Mouse (Mus musculus): ENCODE measurements around the gene Spdye4c.

The Spdye4c gene

DNA sequence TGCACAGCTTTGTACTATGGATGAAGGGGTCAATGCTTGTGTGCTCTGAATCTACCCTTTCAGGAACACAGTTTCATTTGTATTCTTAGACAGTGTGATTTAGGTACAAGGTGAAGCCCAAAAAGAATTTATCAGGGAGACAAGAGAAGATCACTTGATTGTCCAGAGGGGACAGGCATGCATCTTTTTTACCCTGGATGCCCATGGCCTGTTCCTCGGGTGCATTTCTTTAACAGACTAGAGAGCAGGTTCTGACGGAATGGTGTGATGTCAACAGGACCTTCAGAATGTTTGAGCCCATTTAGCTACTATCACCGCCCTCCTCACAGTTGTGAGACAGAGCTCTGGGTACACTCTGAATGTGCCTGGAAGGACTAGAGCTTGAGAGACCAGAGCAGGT lies at the start of gene Spdye4c:
TSS of gene Spdye4c (plus strand) at position 301 of the 400 bp plus-strand sequence.
- no peak for DNase-seq (ENCODE audit: low spot score)

DNA sequence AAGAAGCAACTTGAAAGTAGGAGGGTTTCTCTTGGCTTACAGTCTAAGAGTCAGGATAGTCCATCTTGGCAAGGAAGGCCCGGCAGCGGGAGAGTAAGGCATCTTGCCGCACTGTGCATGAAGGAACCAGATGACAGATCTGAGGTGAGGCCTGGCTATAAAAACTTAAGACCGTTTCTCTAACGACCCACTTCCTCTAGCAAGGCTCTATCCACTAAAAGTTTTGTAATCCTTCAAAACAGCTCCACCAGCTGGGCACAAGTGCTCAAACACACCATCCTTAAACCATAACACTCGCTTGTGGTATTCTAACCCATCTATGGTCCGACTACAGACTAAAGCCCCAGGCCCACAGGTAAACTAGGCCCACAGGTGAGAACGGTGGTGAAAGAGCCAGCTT lies 47.5 kb upstream of the Spdye4c start:
- DNase-seq (ENCODE audit: low spot score), result no peak

DNA sequence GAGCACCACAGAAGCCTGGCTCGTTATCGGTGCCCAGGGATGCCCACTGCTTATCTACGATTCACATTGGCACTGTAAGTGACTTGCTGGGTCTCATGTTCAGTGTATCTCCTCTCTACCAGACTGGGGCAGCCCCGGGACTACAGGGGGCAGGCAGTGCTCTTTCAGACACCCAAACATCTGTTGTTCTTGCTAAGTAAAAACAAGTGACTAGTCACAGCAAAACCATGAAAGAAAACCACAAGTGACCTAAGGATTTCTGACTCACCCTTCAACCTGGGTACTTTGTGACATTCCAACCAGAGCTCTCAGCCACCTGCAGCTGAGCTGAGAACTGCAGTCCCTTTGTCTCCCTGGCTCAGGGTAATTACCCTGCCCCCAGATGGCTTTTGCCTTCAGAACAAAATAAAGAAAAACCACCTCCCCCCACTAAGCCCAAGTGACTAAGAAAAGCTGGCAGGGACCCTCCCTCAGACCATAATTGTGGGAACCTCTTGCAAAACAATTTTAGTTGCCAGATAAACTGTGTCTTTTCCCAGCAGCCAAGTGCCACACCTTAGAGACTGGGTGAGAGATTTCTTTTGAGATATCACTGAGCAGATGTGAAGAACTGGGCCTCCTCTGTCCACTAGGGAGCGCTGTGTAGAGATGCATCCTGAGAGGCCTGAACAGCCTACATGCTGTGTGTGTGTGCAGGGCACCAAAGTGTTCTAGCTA lies 46.4 kb upstream of the Spdye4c start:
- peak; percentile 16 for DNase-seq (ENCODE audit: low spot score)

DNA sequence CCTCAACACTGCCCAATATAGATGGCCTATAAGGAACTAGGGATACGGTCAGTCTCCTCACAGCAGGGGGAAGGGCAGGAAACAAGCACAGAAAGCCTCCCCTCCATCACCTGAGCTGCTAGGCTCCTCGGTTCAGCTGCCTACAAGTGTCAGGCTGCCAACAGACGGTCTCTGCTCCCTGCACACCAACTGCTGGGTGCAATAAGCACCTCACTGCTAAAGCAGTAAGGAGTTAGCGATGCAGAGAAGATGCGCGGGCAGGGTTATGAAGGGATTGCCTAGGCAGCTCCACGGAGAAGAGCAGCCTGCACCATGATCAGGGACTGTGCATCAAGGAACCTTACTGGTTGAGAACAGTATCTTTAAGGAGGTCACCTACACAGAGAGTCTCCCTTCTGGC lies 45.6 kb upstream of the Spdye4c start:
- DNase-seq (ENCODE audit: low spot score), result no peak

DNA sequence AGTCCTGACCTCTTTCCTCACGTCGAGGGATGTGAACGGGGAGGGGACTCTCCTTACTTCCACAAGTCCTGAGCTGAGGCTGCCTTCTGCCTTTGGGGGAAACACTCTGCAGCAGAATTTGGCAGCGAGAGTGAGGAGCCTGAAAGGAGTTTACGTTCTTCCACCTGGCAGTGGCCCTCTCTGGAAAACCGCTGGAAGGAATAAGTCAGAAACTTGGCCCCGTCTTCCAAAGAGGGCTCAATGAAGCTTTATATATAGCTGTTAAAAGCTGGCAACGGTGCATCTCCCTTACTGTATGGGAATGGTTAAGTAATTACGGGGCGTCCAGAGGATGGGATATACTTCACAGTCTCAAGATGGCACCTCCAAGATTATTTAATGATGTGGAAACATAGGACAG lies 43.9 kb upstream of the Spdye4c start:
- DNase-seq (ENCODE audit: low spot score), result no peak

DNA sequence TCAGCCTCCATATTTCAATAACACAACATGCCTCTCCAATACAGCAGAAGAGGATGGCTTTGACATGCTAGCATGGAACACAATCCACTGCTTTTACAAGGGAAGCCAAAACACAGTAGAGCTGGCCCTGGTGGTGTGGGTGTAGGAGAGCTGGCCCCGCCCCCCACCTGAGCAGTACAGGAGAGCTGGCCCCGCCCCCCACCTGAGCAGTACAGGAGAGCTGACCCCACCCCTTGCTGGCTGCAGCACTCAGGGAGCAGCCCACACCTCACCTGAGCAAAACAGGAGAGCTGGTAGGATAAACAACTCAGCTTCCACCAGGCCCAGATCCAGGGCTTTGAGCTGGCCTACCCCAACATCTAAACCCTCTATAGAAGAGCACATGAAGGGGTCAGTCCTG lies 42.7 kb upstream of the Spdye4c start:
- DNase-seq (ENCODE audit: low spot score), result no peak

DNA sequence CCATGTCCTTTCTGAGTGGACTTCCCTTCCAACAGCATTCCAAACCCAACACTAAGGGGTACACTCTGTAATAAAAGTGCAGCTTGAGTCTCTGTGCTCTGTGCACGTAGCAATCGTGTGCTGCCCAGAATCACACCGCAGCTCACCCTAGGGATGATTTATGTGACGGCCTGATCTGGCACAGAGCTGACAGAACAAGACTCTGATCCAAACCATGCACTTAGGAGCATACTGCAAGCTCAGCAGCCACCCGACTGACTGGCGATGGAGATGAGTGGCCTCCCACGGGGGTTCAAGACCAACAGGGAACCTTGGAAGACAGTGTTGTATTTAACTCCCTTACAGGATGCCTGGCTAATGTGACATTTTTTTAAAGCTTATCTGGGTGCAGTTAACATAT lies 41.4 kb upstream of the Spdye4c start:
- no peak for DNase-seq (ENCODE audit: low spot score)

DNA sequence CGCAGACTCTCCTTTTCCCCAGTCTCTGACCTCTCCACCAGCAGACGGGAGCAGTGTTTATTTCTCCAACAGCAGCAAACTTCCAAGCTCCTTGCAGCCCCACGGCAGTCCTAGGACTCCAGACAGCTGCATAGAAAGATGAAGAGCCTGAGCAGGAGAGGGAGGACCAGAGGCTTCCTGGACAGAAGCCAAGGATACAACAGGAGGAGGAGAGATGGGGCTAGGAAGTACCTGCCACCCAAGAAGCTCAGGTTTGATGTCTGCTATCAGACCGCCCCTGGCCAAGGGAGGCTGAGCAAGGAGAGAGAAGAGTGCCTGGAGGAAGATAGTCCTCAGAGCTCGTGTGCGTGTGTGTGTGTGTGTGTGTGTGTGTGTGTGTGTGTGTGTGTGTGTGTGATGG lies 41.0 kb upstream of the Spdye4c start:
- no peak for DNase-seq (ENCODE audit: low spot score)

DNA sequence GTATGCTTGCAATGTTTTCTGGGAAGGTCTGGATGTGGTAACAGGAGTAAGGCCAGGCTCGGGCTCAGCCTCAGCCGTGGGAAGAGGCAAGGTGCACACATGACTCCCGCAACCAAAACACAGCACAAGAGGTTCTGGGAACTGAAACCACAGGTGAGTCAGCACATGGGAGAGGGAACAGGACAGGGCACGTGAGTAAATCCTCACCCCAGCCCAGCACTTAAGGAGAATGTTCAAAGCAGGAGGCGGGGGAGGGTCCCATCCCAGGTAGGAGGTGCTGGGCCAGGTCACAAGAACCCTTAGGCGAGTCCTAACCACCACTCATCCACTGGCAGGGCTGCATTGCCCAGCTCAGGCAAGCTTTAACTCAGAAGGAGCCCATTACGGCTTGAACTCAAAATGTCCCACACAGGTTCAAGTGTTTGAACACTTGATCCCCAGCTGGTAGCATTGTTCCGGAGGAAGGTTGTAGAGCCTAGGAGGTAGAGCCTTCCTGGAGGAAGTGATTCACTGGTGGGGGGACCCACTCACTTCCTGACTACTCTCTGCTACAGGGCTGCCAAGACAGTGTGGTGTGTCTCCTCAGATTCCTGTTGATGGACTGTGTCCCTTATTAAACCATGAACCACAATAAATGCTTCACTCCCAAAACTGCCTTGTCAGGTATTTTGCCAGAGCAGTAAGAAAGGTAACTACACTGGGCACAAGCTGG lies 38.8 kb upstream of the Spdye4c start:
- DNase-seq (ENCODE audit: low spot score), result no peak

DNA sequence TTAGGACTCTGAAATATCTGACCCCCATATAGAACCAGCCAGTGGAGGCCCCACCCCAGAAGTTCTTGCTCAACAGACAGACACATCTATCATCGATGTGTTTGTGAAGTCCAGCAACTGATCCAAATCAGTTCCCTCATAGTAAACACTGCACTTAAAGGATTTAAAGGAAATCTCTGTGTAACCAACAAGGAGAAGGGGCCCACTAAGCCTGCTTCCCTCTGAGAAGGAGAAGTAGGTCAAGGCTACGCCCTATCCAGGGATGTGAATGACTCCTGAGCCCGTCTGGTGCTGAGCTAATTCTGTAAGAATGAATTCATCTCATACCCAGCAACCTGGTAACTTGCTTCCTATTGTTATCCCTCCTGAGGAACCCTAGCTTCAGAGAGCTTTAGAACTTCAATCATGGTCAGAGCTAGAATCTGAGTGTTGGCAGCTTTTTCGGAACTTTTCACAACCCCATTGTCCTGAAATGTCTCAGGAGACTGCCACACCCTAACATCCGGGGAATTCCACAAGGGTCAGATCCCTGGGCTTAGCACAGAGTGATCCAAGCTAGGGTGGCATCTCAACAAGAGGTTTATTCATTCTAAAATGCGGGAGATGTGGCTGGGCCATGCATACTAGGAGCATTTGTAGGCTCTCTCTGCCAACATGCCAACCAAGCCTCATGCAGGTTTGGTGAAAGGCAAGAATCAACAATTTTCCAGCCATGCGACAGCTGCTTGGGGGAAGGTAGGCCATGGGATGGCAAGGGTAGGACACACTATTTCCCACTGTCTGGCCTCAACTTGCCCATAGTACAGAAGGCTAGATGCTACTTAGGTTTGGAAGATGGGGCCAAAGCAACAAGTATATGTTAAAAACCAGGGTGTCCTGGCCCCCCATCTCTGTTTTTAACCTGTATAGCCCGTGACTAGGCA lies 38.0 kb upstream of the Spdye4c start:
- no peak for DNase-seq (ENCODE audit: low spot score)

DNA sequence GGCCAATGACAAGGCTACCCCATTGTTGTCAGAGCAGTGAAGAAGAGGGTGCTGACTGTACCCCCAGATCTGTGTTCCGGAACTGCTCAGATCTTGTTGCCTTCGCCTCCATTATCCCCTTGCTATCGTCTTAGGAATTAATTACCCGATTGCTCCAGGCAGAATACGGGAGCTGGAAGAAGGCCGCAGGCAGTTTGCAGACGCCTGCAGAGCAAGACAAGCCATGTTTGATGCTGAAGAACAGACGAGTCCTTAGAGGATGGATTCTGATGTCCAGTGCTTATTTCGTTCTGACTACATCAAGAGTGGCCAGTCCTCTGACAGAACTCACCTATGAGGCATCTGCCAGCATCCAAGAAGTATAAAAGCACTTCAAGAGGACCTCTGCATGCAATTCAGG lies 35.9 kb upstream of the Spdye4c start:
- no peak for DNase-seq (ENCODE audit: low spot score)

DNA sequence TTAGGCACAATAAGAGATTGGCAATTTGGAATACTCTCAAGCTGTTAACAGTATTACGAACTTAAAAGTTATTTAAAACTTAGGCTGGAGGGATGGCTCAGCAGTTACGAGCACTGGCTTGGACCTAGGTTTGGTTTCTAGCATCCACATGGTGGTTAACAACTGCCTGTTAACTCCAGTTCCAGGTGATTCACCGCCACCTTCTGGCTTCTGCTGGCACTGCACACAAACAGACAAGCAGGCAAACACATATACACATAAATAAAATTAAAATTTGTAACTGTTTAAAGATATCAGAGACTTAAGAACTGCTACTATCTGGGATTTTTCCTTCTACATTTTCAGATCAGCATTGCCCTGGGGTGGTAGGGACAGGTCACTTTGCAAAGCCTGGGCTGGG lies 26.8 kb upstream of the Spdye4c start:
- DNase-seq (ENCODE audit: low spot score), result no peak

DNA sequence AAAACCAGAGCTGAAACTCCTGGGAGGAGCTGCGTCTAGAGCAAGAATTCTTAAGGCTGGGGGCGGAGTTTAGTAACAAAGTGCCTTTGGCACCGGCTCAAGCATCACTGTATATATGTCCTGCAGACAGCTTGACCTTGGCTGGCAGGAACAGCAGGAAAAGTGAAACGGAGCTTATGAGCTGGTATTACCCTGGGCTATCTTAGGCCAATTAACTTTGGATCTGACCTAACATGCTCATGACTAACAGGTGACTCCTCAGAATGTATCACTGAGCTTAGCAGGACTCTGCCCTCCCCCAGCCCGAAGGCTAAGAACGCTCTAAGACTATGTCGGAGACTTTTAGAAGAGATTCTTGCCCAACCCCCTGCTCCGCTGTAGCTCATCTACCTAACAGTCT lies 25.1 kb upstream of the Spdye4c start:
- no peak for DNase-seq (ENCODE audit: low spot score)

DNA sequence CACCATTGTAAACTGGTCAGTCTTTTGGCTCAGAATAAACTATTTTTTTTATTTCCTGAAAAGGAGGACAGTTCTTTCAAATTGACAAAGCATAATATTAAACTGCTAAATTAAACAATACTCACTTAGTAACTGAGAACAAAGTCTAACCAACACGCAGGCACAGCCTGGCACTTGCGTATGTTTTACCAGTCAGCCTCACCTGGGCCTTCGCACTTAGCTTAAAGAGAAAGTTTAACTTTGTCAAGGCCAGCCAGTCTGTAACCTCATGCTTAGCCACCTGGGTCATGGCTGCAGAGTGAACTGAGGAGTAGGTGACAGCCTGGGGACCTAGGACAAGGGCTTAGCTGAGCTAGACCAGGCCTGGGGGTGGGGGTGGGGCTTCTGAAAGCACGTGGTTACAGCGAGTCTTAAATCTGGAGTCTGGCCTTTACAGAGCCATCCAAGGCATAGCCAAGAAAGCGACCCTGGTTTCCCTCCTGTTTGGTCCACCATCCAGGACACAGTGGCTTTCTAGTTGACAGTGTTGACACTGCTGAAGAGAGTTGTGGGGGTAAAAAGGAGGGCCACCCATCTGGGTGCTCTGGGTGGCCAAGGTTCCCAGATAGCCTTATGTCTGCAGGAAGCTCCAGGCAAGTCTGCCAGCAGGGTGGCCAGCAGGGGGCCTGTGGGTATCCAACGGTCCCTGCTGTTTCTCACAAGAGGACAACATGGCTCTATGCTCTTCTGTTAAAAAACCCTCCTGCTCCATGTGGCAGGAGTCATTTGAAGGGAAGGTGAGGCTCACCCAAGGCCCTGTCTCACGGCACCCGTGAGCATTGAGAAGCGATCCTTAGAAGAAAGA lies 24.5 kb upstream of the Spdye4c start:
- DNase-seq (ENCODE audit: low spot score), result no peak

DNA sequence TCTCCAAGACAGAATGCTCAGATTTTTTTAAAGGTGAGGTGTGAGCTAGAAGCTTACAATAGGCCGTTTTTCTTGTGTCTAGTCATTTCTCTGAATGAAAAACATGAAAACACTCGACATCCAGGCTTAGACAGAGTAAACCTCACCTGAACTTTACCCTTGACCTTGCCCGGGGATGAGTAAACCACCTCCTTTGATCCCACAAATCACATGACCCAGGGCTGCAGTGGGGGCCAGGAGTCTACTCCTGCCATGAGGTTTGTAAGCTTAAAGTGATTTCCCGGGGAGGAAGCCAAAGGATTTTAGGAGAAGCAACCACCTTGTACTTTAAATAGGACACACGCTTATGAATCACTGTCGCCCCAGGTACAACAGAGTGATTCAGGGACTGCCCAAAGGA lies 23.0 kb upstream of the Spdye4c start:
- DNase-seq (ENCODE audit: low spot score), result no peak

DNA sequence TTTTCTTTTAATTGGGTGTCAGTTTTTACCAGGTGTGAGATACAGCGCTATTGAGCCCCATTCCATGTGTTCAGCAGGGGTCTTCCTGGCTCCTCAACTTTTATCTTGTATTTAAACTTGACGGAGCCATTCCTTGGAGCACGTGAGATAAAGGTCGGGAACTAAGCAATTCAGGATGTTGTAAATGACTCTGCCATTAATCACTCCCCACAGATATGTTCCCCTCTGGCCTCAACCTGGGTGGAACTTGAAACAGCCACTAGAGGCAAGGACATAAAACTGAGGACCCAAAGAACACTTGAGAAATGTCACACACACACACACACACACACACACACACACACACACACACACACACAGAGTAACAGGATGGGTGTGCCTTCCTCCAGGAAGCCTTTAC lies 22.5 kb upstream of the Spdye4c start:
- DNase-seq (ENCODE audit: low spot score), result no peak

DNA sequence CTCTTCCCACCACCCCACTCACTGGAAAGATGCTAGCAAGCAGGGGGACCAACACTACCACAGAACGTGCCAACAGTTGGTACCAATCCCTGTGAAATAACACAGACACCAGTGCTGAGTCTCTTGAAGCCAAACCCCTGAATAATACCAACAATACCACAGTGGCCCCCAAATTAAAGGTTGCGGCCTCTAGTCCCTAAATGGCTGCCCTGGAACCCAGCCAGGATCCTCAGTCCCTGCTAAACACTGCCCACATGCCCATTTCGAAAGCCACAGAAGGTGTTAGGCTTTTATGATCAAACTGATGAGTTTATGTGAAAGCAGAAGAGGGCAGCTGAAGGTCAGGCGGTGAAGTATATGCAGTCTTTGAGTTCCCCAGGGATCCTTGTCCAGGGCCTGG lies 20.0 kb upstream of the Spdye4c start:
- DNase-seq (ENCODE audit: low spot score), result no peak

DNA sequence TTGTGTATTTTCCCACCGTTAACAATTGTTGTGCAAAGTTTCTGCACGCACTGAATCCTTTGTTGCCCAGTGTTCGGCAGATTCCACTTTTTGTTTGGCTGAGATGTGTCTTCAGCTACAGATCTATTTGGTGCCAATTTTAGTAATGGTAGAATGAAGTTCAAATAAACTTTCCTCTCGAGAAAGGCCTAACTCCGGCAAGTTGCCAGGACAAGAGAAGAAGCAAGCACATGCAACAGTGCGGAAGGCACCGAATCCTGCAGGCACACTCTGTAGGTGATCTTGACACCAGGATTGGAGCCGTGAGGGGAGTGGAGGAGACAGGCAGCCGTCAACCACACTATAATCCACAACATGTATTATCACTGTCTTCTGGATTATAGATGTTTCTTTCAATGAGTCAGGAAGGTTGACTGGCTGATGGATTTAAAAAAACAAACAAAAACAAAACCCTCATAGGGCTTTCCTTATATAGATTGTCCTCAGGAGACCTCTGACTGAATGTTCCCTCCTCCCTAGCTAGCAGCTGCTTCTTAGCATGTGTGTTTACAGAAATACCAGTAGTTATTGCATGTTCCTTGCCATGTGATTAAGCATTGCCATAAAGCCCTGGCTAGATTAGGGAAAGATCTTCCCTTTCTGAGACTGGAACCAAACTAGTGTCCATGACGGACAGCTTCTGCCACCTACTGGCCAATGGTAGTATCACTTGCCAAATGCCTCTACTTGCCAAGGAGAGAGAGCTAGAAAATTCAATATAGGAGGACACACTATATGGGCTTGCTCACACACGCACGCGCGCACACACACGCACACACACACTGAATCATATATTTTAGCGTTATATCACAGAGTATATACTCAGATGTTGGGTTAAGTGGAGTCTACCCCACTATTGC lies 18.0 kb upstream of the Spdye4c start:
- peak; percentile 86 for DNase-seq (ENCODE audit: low spot score)

DNA sequence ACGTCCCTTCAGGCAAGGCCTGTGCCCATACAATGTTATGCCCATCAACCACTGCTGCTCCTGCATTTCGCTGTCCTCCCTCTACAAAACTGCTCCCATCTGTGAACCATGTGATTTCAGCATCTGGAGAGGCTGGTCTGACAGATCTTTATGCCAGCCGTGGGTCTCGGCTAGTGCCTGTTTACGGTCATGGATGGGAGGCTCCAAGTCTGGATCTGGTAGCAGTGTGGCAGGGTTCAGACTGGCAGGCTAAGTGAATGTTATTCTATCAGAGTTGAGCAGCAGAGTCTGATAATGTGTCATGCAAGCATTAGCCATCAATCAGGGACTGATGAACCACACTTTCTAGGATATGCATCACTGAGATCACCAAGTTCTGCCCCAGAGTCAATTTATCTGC lies 8.1 kb upstream of the Spdye4c start:
- DNase-seq (ENCODE audit: low spot score), result no peak

DNA sequence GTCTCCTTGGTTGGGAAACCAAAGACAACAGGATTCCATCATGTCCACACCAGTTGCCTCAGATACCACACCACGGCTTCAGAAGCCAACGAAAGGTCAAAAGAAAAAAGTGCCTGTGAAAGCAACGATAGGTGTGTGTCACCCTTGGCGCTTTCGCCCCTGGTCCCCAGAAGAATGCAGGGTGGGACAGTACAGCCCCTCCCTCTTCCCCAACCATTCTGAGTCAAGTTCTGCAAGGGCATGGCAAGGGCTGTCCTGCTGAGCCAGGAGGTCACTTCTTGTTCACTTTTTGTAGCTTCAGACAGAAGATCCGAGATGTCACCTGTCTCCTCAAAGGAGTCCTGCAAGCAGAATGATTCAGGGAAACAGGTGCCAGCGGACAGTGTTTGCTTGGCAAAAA lies 1.3 kb downstream of the Spdye4c start:
- no peak for DNase-seq (ENCODE audit: low spot score)

DNA sequence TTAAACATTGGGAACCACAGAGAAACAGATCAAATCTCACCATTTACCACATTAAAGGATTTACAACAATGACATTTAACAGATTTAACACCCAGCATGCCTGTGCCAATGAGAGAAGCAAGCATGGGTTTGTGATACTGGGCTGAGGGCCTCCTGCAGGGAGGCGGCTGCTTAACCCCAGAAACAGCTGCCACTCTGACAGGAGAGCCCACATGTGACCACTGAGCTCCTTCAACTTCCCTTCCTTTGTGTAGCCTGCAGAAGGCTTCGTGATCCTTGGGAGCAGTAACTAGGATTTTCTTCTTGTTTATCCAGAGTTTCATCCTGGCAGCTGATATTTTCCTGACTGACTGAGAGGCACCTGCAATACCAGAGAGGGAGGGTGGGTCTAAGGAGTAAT lies 10.5 kb downstream of the Spdye4c start:
- no peak for DNase-seq (ENCODE audit: low spot score)

All from layer of hippocampus, adult 11-12 months (tissue).